Mouse (Mus musculus): ENCODE data around the gene Arhgef12.

DNA sequence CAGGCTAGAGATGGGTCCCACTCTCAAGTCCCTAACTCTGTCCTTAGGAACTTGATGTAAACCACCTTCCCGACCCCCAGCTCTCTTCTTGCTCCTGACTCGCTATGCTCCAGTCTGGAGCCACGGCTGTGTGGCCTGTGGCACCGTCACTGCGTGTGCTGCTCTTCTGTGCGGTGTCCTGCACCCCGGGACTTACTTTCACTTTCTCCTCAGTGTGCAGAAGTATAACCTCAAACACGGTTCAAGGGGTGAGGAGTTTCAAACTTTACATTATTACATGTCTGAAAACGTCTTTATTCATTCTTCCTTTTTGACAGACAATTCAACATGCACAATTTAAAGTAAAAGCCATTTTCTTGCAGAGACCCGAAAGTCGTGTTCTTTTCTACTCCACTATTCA, 111.7 kb downstream of the Arhgef12 start:
- TF ChIP-seq CTCF (IDR thresholded peaks at IDR 0.05; ENCODE audit: control insufficient read depth, insufficient read depth, low read length) (no peak), POLR2A (IDR thresholded peaks at IDR 0.05; ENCODE audit: borderline replicate concordance, control insufficient read depth, low read depth, low read length) (no peak)

Measured in bone marrow, adult 2 months (tissue).